Mouse (Mus musculus) kidney, adult 2 months (tissue): ENCODE data around the gene Erg.

Source experiments
- CTCF ChIP-seq: fragments of 200-500 bp; conservative IDR thresholded peaks from 2 replicates; pipeline ENCODE4 v1.5.1; 2011; ENCODE audit warnings: low read depth, mild to moderate bottlenecking, control low read depth, low read length, moderate library complexity, mixed read lengths; ENCODE audit not compliant: insufficient read depth, insufficient read length
- POLR2A ChIP-seq: fragments of 200-500 bp; IDR thresholded peaks from one replicate; pipeline ENCODE4 v1.6.1; 2011; ENCODE audit warnings: low read depth, low read length, control low read depth

- TF ChIP-seq POLR2A (no peak), CTCF (no peak)
These were observed 94.2 kb downstream of the Erg start for GRCm38 (mm10) chr16:95492146-95492545.
